Mouse (Mus musculus) heart, postnatal 36 days (tissue): ENCODE results near the gene Lingo3. TPM values are rescaled to one million over a fixed set of nuclear protein-coding genes. Genes with fewer than 3 reads are reported as not detected.
"Not testable (repeated sequence)": the region's sequence is repeated elsewhere in the genome, so short reads cannot be mapped to it uniquely, and the experiment has no call there.

Experiments used
- DNase-seq, 2 experiments: peaks; one replicate each; pipeline ENCODE4 v3.0.0; 2021 to 2022
- intact Hi-C: fragments of 180-260 bp; cut with DNase I; formaldehyde crosslinking; loops from one replicate; pipeline ENCODE4 v1.15.1; 2025
- total RNA-seq, 2 experiments: library from RNA; stranded (reverse); gene quantifications; 2 replicates each; pipeline ENCODE4 v1.2.3; 2021

Lingo3 gene
- total RNA-seq, 2 experiments from 2014 or later = 6.4 to 8.9 TPM

GRCm38 (mm10) chr10:80823847-80824643 lies 19.8 kb downstream of the Lingo3 start:
- intact Hi-C loops = no loop called here
- DNase-seq = no peak

- intact Hi-C loops = no loop called here
- DNase-seq = no peak
These were observed 20.5 kb downstream of the Lingo3 start for GRCm38 (mm10) chr10:80823316-80823715.

GRCm38 (mm10) chr10:80822528-80822927 lies 21.3 kb downstream of the Lingo3 start:
- intact Hi-C loops = loop anchor here (1.0 kb wide), 2 partner anchors 53 to 58 kb away; no protein-coding TSS in a partner anchor

GRCm38 (mm10) chr10:80821991-80822390 lies 21.8 kb downstream of the Lingo3 start:
- DNase-seq = no peak
- intact Hi-C loops = loop anchor here (1.0 kb wide), 2 partner anchors 53 to 58 kb away; no protein-coding TSS in a partner anchor

More at GRCm38 (mm10) chr10:80822528-80822927, 21.3 kb downstream of the Lingo3 start:
- DNase-seq = no peak

GRCm38 (mm10) chr10:80819406-80819805 lies 24.4 kb downstream of the Lingo3 start:
- intact Hi-C loops = no loop called here
- no peak for DNase-seq

- intact Hi-C loops = no loop called here
- DNase-seq = no peak
These were observed 25.1 kb downstream of the Lingo3 start for GRCm38 (mm10) chr10:80818599-80819281.

- DNase-seq = not testable (repeated sequence)
- intact Hi-C loops = loop anchor here (2.0 kb wide), 1 partner anchor 69 kb away; no protein-coding TSS in a partner anchor
These were observed 25.9 kb downstream of the Lingo3 start for GRCm38 (mm10) chr10:80817955-80818354.

GRCm38 (mm10) chr10:80817164-80817563 lies 26.7 kb downstream of the Lingo3 start:
- DNase-seq = no peak
- intact Hi-C loops = loop anchor here (2.0 kb wide), 1 partner anchor 68 kb away; no protein-coding TSS in a partner anchor

- intact Hi-C loops = loop anchor here (2.0 kb wide), 1 partner anchor 68 kb away; no protein-coding TSS in a partner anchor
- DNase-seq = not testable (repeated sequence)
These were observed 27.5 kb downstream of the Lingo3 start for GRCm38 (mm10) chr10:80816303-80816702.

- intact Hi-C loops = no loop called here
- no peak for DNase-seq
These were observed 29.0 kb downstream of the Lingo3 start for GRCm38 (mm10) chr10:80814800-80815199.

GRCm38 (mm10) chr10:80813366-80813765 lies 30.5 kb downstream of the Lingo3 start, which contains the start of gene Jsrp1:
Gene Jsrp1 (minus strand): TSS chr10:80813498.
- no peak for DNase-seq
- intact Hi-C loops = no loop called here

- intact Hi-C loops = no loop called here
- no peak for DNase-seq
These were observed 31.3 kb downstream of the Lingo3 start for GRCm38 (mm10) chr10:80812391-80813041.

- intact Hi-C loops = no loop called here
- DNase-seq = no peak
These were observed 33.8 kb downstream of the Lingo3 start for GRCm38 (mm10) chr10:80810084-80810483.

GRCm38 (mm10) chr10:80808985-80809632 lies 34.7 kb downstream of the Lingo3 start:
- intact Hi-C loops = no loop called here
- DNase-seq = no peak

GRCm38 (mm10) chr10:80808099-80808984 lies 35.5 kb downstream of the Lingo3 start:
- intact Hi-C loops = no loop called here

GRCm38 (mm10) chr10:80807057-80807627 lies 36.7 kb downstream of the Lingo3 start:
- DNase-seq = peak; percentile 66 to 74
- intact Hi-C loops = no loop called here

More at GRCm38 (mm10) chr10:80808099-80808984, 35.5 kb downstream of the Lingo3 start:
- no peak for DNase-seq

- intact Hi-C loops = no loop called here
- DNase-seq = no peak
These were observed 37.3 kb downstream of the Lingo3 start for GRCm38 (mm10) chr10:80806341-80807056.

GRCm38 (mm10) chr10:80805925-80806324 lies 37.9 kb downstream of the Lingo3 start:
- peak; percentile 67 to 79 for DNase-seq
- intact Hi-C loops = no loop called here
